Mouse (Mus musculus): ENCODE measurements around the gene Fbxo21. TPM values are rescaled to one million over a fixed set of nuclear protein-coding genes. Genes with fewer than 3 reads are reported as not detected.
A peak's percentile ranks its signal among the peaks of the same experiment; 100 is the strongest.

Fbxo21 gene
- total and polyA plus RNA-seq, 3 experiments = 10.7 to 19.3 (median 13.7) TPM

- Histone ChIP-seq H3K36me3 (replicated peaks in 1 of 2; ENCODE audit: control insufficient read depth in 1 of 2, insufficient read depth in 1 of 2, low read length in 1 of 2) (peaks cover 0 to 8% of the 10 kb centered on the region in 2 experiments), H3K9me3 (replicated peaks; ENCODE audit: low read length) (no peaks in the 10 kb centered on the region), H3K79me2 (replicated peaks; ENCODE audit: control insufficient read depth, extremely low read depth, insufficient read depth, poor library complexity, severe bottlenecking) (no peaks in the 10 kb centered on the region), H3K4me2 (ENCODE audit: insufficient read depth, low read depth, poor library complexity, severe bottlenecking) (no peak overlapping the region), H3K27me3 (replicated peaks) (no peaks in the 10 kb centered on the region), H3K4me1 (ENCODE audit: control insufficient read depth in 1 of 2, insufficient read depth in 2 of 2) (peaks cover 5 to 19% of the 10 kb centered on the region in 2 experiments; a peak in 3 of 4 replicates), H3K4me3 (replicated peaks in 1 of 3; ENCODE audit: low read depth in 2 of 3, low read length in 2 of 3, poor library complexity in 1 of 3) (no peak overlapping the region), H3K27ac (ENCODE audit: insufficient read depth, low read depth) (no peak overlapping the region), H3K9ac (ENCODE audit: insufficient read depth, low read depth) (no peak overlapping the region)
- DNase-seq (ENCODE audit: extremely low read depth) = peak; percentile 56
- in situ Hi-C loops (cut with MboI; ENCODE audit: low pct_ligation_motif_present, low pct_unique_long_range_greater_than_20kb, low sequenced_read_pairs) = no loop called here
- dilution Hi-C loops (cut with MboI; ENCODE audit: extremely low pct_ligation_motif_present, extremely low pct_unique_long_range_greater_than_20kb, low sequenced_read_pairs) = no loop called here
- TF ChIP-seq CHD2 (IDR thresholded peaks at IDR 0.05; ENCODE audit: low read length) = no peak
- TF ChIP-seq NRF1 (IDR thresholded peaks at IDR 0.05; ENCODE audit: low read depth, low read length) = no peak
- no peak for TF ChIP-seq EP300 (IDR thresholded peaks at IDR 0.05; ENCODE audit: low read length)
- no peak for TF ChIP-seq MAFK (IDR thresholded peaks at IDR 0.05; ENCODE audit: insufficient replicate concordance, low read length)
- TF ChIP-seq SIN3A (IDR thresholded peaks at IDR 0.05; ENCODE audit: low read length) = no peak
- no peak for TF ChIP-seq MAX (IDR thresholded peaks at IDR 0.05; ENCODE audit: low read length)
- no peak for TF ChIP-seq ETS1 (conservative IDR thresholded peaks at IDR 0.05; ENCODE audit: low read depth, low read length)
- TF ChIP-seq E2F4 (IDR thresholded peaks at IDR 0.05; ENCODE audit: insufficient replicate concordance, low read depth, low read length) = no peak
- no peak for TF ChIP-seq USF2 (conservative IDR thresholded peaks at IDR 0.05; ENCODE audit: low read depth, low read length)
- TF ChIP-seq MXI1 (IDR thresholded peaks at IDR 0.05; ENCODE audit: low read depth, low read length) = no peak
- TF ChIP-seq ELF1 (IDR thresholded peaks at IDR 0.05; ENCODE audit: low read depth, low read length) = no peak
- no peak for TF ChIP-seq BHLHE40 (IDR thresholded peaks at IDR 0.05; ENCODE audit: low read depth, low read length)
- no peak for TF ChIP-seq HCFC1 (IDR thresholded peaks at IDR 0.05; ENCODE audit: low read depth, low read length)
- 0 out of 2 replicates have a peak, but pooled peaks have one; percentile 1 for TF ChIP-seq ZC3H11A (IDR thresholded peaks at IDR 0.05; ENCODE audit: low read depth, low read length)
- no peak for TF ChIP-seq MYC (IDR thresholded peaks at IDR 0.05; ENCODE audit: low read depth, low read length)
- TF ChIP-seq RAD21 (IDR thresholded peaks at IDR 0.05; ENCODE audit: low read depth, low read length) = peak; percentile 95
- no peak for TF ChIP-seq POLR2A (IDR thresholded peaks at IDR 0.05; ENCODE audit: low read depth, low read length)
- TF ChIP-seq JUND (conservative IDR thresholded peaks at IDR 0.05; ENCODE audit: low read depth, low read length) = 0 out of 2 replicates have a peak, but pooled peaks have one; percentile 16
- no peak for TF ChIP-seq TCF12 (IDR thresholded peaks at IDR 0.05; ENCODE audit: low read depth, low read length)
- TF ChIP-seq ZMIZ1 (IDR thresholded peaks at IDR 0.05; ENCODE audit: low read depth, low read length) = no peak
- peak; percentile 93 to 97 for TF ChIP-seq CTCF (conservative IDR thresholded peaks at IDR 0.05 in 1 of 2, IDR thresholded peaks at IDR 0.05 in 1 of 2; ENCODE audit: low read depth in 2 of 2, low read length in 2 of 2)
- no peak for TF ChIP-seq UBTF (IDR thresholded peaks at IDR 0.05; ENCODE audit: low read depth, low read length)
- no peak for TF ChIP-seq MEF2A (IDR thresholded peaks at IDR 0.05; ENCODE audit: borderline replicate concordance, low read depth, low read length)
- no peak for TF ChIP-seq GABPA (IDR thresholded peaks at IDR 0.05; ENCODE audit: insufficient replicate concordance, low read depth, low read length)
- no peak for TF ChIP-seq NELFE (IDR thresholded peaks at IDR 0.05; ENCODE audit: low read depth, low read length)
- TF ChIP-seq JUN (IDR thresholded peaks at IDR 0.05; ENCODE audit: insufficient read depth, low read depth, low read length) = no peak
- no peak for TF ChIP-seq POLR2AphosphoS2 (IDR thresholded peaks at IDR 0.05; ENCODE audit: low read depth, low read length)
- no peak for TF ChIP-seq KAT2A (IDR thresholded peaks at IDR 0.05; ENCODE audit: insufficient replicate concordance, low read length)
- no peak for TF ChIP-seq PAX5 (IDR thresholded peaks at IDR 0.05; ENCODE audit: low read length)
- no peak for TF ChIP-seq MAZ (IDR thresholded peaks at IDR 0.05; ENCODE audit: low read depth, low read length)
- TF ChIP-seq TBP (conservative IDR thresholded peaks at IDR 0.05; ENCODE audit: low read depth, low read length) = no peak
- TF ChIP-seq USF1 (IDR thresholded peaks at IDR 0.05; ENCODE audit: low read depth, low read length) = no peak
- no peak for TF ChIP-seq ZKSCAN1 (IDR thresholded peaks at IDR 0.05; ENCODE audit: borderline replicate concordance, low read depth, low read length)
- no peak for TF ChIP-seq CHD1 (IDR thresholded peaks at IDR 0.05; ENCODE audit: low read depth, low read length)
- peak; percentile 77 for TF ChIP-seq SMC3 (IDR thresholded peaks at IDR 0.05; ENCODE audit: low read depth, low read length)
- TF ChIP-seq ZNF384 (IDR thresholded peaks at IDR 0.05; ENCODE audit: low read depth, low read length) = no peak
- no peak for TF ChIP-seq RCOR1 (conservative IDR thresholded peaks at IDR 0.05; ENCODE audit: low read depth, low read length)
- no peak for TF ChIP-seq IRF4 (IDR thresholded peaks at IDR 0.05; ENCODE audit: low read depth, low read length)
Observed at GRCm38 (mm10) chr5:117946605-117947004, 29.9 kb upstream of the Fbxo21 start.

Data from CH12.LX (cell line).